Mouse (Mus musculus) gastrocnemius, postnatal 10 days (tissue): Measurements from ENCODE around the gene Gm20388. TPM values are rescaled to one million over a fixed set of nuclear protein-coding genes. Genes with fewer than 3 reads are reported as not detected.

Experiments used
- DNase-seq: peaks from one replicate; pipeline ENCODE4 v3.0.0; 2021; ENCODE audit warnings: mixed read lengths
- total RNA-seq, 2 experiments: library from RNA; stranded (reverse); gene quantifications; 2 replicates each; pipeline ENCODE4 v1.2.3; 2021

Gene Gm20388
- total RNA-seq, 2 experiments from 2014 or later = 2.9 to 6.0 TPM

DNA sequence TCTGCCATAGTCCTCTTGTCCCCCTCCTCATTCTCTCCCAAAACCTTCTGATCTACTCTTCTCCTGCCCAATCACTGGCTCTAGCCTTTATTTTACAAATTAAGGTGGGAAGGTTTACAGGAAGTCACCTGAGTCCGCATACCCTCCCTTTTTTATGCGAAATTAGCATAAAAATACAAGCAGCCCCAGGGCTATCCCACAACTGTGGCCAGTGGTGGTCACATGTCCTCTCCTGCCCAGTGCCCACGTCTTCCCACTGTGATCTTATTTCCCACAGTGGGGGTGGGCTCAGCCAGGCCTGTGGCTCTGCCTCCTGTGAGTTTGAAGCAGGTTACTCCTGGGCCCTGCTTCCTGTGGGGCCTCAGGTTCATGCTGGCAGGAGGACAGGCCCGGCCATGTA, 2194.0 kb downstream of the Gm20388 start:
- no peak for DNase-seq

- peak; percentile 60 for DNase-seq
These were observed 2195.6 kb downstream of the Gm20388 start for GRCm38 (mm10) chr8:122106270-122106669.

GRCm38 (mm10) chr8:122110240-122110866, 2199.7 kb downstream of the Gm20388 start:
- DNase-seq = no peak

DNA sequence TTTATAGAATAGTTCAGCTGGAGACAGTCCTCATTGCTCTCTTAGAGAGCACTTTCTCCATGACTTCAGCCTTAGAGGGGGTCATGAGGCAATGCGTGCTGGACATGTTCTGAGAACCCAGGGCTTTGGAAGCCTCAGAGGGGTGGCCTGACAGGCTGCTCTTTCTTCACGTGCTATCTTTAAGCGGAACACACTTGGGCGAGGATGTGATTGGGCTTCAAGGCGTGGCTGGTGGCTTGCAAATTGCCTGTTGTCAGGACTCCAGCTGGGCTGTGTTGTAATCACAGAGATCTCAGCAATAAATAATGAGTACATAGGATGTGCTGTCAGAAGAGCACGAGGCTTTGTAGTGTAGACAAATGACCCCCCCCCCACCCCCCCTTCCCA, 2200.2 kb downstream of the Gm20388 start:
- no peak for DNase-seq

GRCm38 (mm10) chr8:122111745-122112144, 2201.1 kb downstream of the Gm20388 start:
- no peak for DNase-seq

GRCm38 (mm10) chr8:122112264-122112965, 2201.8 kb downstream of the Gm20388 start:
- DNase-seq = no peak

DNA sequence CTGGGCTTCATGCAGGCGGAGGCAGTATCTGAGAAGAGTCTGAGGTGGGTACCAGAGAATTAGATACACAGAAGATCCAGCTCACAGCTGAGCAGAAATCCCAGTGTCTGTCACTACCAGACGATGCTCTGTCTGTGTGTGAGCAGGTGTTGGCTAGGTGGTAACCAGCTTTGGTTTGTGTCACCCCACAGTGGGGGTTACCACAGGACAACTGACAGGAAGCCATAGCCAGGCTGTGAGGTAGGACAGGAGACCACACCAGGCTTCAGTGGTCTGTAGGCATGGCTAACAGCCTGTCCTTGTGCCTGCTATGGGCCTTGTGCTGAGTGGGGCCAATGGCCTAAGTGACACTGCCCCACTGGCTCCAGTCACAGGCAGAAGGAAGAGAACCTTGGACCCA, 2204.2 kb downstream of the Gm20388 start:
- DNase-seq = no peak

DNA sequence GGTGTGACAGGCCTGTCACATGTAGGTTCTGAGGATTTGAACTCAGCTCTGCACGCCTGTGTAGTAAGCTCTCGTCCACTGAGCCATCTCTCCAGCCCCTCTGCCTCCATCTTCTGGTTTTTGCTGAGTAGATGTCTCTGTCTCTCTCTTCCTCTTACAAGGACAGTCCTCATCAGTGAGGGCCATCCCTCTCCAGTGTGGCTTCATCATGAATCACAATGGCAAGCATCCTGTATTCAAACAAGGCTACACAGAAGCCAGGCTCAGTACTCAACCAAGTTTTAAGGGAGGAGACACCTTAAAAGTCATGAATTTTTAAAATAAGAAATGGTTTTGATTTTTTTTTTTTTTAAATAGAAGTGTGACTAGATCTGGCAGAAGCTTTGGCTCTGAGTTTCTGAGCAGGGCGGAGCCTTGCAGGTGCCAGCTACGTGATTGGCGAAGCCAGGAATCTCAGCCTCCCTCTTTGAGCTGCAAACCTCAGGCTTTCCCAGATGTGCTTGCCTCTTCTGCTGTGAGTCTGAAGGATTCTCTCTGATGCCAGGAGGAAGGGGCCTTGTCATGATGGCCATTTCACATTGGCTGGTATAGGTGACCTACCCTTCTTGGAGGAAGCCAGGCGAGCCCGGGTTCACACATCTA, 2206.2 kb downstream of the Gm20388 start:
- no peak for DNase-seq

DNA sequence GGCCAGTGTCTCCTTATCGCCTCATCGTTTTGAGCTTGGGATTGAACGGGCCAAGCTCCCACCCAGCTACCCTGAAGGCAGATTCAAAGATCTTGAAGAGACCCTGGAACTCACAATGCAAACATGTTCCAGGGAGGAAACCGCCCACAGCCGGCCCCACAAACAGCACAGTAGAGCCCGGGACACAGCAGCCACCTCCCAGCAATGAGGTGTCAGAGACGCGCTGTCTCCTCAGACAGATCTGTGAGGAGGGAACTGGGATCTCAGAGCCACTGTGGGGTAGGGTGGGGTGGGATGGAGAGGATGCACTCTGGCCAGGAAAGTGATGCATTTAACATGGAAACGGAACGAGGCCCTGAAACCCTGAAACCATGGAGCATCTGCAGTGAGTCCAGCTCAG, 2207.5 kb downstream of the Gm20388 start:
- no peak for DNase-seq

GRCm38 (mm10) chr8:122118536-122118935, 2207.9 kb downstream of the Gm20388 start:
- peak; percentile 58 for DNase-seq

DNA sequence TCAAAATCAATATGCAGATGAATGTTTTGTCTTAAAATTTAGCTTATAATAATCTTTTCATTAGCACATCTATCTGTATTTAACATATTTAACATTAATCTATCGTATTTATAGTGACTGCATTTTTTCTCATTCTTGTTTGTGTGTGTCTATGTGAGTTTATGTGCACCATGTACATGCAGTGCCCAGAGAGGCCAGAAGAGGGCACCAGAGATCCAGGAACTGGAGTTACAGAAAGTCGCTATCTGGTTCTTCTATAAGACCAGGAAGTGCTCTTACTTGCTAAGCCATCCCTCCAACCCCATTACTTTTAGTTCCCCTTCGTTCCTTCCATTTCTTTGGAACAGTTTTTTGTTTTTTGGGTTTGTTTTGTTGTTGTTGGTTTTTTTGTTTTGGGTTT, 2213.7 kb downstream of the Gm20388 start:
- no peak for DNase-seq

DNA sequence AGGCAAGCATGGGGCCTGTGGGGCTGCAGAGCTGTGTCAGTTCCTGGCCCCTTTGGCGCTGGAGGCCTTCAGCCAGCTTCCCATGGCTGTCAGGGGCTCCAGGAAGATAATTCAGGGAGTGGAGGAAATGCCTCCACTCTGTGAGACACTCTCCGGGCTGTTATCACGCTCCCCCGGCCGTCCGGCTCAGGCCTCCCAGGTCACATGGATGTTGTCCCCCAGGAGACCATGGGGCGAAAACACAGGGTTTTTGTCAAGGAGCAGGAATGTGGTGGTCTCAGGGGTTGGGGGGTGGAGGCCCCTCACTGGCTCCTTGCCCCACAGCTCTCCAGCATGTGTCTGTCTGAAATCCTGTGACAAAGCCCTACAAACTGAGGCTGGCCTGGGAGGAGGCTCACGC, 2216.0 kb downstream of the Gm20388 start:
- no peak for DNase-seq

DNA sequence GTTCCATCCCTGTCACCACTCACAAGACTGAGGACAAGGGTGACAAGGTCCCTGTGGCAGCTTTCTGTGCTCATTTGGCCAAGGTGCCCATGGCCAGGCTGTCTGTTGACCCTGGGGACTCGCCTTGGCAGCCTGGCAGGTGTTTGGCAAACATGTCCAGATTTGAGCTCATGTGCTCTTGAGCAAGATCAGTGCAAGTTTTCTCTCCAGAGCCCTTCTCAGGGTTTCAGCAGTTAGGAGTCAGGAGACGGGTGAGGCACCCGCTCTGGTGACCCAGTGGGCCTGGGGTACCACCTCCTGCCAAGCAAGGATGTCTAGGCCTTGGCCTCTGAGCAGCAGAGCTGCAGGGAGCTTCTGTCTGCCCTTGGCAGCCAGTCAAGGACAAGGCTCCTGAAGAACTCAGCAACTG, 2223.5 kb downstream of the Gm20388 start:
- DNase-seq = no peak

- no peak for DNase-seq
These were observed 2224.9 kb downstream of the Gm20388 start for GRCm38 (mm10) chr8:122135494-122135893.

GRCm38 (mm10) chr8:122139784-122140183, 2229.1 kb downstream of the Gm20388 start:
- DNase-seq = peak; percentile 86

- no peak for DNase-seq
These were observed 2229.8 kb downstream of the Gm20388 start for GRCm38 (mm10) chr8:122140411-122140810.

GRCm38 (mm10) chr8:122142428-122142827, 2231.8 kb downstream of the Gm20388 start:
- no peak for DNase-seq

DNA sequence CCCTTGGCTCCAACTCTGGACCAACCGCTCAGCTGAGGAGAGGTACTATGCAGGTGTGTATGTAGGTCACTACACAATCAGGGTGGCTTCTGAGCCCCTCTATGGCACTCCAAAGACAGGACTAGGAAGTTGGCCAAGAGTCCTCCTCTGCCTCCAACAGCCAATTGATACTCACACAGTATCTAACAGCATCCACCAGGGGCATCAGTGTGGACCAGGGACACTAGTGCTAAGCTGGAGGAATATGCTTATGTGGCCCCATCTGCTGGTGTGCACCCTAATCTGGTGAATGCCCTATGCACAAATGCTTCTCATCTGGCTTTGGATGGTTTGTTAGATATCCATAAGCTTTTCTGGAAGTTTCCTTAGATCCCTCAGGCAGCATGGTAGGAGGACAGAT, 2232.6 kb downstream of the Gm20388 start:
- no peak for DNase-seq

DNA sequence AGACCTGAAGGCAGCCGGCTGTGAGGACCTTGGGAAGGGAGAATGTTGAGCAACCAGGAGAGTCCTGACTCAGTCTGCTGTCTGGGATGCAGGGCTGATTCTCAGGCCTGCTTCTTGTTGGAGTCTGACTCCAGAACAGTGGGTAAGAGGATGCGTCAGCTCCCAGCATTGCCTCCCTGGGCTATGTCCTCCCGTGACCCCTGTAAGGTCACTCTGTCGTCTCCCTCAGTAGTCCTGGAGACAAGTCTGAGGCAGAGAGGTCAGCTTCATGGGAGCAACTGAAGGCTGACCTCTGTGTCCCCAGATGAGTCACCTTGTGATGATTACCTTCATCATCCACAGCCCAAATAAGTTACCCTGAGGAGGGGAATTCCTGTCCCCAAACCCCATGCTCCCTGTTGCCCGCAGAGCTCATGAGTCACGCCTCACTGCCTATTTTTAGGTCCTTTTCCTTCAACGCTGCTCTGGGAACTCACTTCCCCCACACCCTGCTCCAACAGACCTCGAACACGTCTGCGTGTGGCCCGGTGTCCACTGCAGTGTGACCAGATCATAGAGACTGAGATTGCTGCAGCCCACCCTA, 2234.2 kb downstream of the Gm20388 start:
- no peak for DNase-seq

- DNase-seq = no peak
These were observed 2238.4 kb downstream of the Gm20388 start for GRCm38 (mm10) chr8:122149045-122149444.

DNA sequence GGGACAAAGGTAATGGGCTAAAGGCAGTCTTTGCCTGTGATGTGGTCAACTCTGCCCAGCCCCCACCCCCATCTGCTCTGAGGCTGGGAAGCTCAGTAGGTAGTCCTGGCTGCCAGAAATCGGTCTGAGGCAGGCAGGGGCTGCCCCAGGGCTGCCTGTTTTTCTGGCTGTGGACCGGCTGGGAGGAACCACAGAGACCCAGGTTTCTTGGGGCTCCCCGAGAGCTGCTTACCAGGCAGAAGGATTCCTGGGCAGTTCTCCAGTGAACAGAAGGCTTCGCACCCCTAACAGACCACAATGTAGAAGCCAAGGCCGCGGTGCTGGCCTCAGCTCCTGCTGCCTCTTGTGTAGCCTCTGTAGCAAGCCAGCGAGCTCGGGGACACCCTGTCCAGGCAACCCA, 2239.0 kb downstream of the Gm20388 start:
- no peak for DNase-seq

- DNase-seq = no peak
These were observed 2240.9 kb downstream of the Gm20388 start for GRCm38 (mm10) chr8:122151541-122151940.

GRCm38 (mm10) chr8:122155082-122155643, 2244.5 kb downstream of the Gm20388 start:
- no peak for DNase-seq
